Mouse (Mus musculus) CH12.LX (cell line): ENCODE results near the gene Bhlhe41. TPM values are rescaled to one million over a fixed set of nuclear protein-coding genes. Genes with fewer than 3 reads are reported as not detected.

Source experiments
- DNase-seq: peaks from one replicate; pipeline ENCODE4 v3.0.0-alpha.2; 2013; ENCODE audit errors: extremely low read depth
- H3K27ac ChIP-seq: 2 replicates; pipeline ENCODE4 v1.5.1; 2012; ENCODE audit warnings: low read depth, mild to moderate bottlenecking, control low read depth, moderate library complexity; ENCODE audit not compliant: insufficient read depth
- H3K27me3 ChIP-seq: replicated peaks from 2 replicates; pipeline ENCODE3; 2012; ENCODE audit warnings: inconsistent platforms
- H3K36me3 ChIP-seq, 2 experiments: replicated peaks in 1 of 2; 2 replicates each; pipeline versions ENCODE3 to v1.6.1; 2012; ENCODE audit warnings: inconsistent platforms in 1 of 2, low read length in 1 of 2, mild to moderate bottlenecking in 1 of 2, mixed read lengths in 1 of 2, moderate library complexity in 1 of 2; ENCODE audit not compliant: control insufficient read depth in 1 of 2, insufficient read depth in 1 of 2
- H3K4me1 ChIP-seq, 2 experiments: 2 replicates each; pipeline ENCODE4 v1.6.1; 2012; ENCODE audit warnings: inconsistent platforms in 1 of 2, moderate library complexity in 1 of 2; ENCODE audit not compliant: insufficient read depth in 2 of 2, control insufficient read depth in 1 of 2
- H3K4me2 ChIP-seq: 2 replicates; pipeline ENCODE4 v1.6.1; 2012; ENCODE audit warnings: low read depth, mild to moderate bottlenecking, control low read depth; ENCODE audit not compliant: poor library complexity, insufficient read depth, severe bottlenecking
- H3K4me3 ChIP-seq, 3 experiments: fragments of 150-350 bp in 1 of 3; sonication (generic) in 1 of 3; replicated peaks in 1 of 3; 2 replicates each; pipeline versions ENCODE3 to v1.5.1; 2011 to 2012; ENCODE audit warnings: low read depth in 2 of 3, low read length in 2 of 3, mild to moderate bottlenecking in 2 of 3, moderate library complexity in 2 of 3, control low read depth in 1 of 3, improper control_type of control experiment in 1 of 3, inconsistent platforms in 1 of 3, mixed read lengths in 1 of 3; ENCODE audit not compliant: poor library complexity in 1 of 3
- H3K79me2 ChIP-seq: replicated peaks from 2 replicates; pipeline ENCODE4 v1.6.1; 2012; ENCODE audit warnings: mild to moderate bottlenecking, moderate library complexity; ENCODE audit not compliant: control insufficient read depth, poor library complexity, insufficient read depth, severe bottlenecking; ENCODE audit errors: extremely low read depth
- H3K9ac ChIP-seq: 2 replicates; pipeline ENCODE4 v1.6.1; 2012; ENCODE audit warnings: low read depth, mild to moderate bottlenecking, control low read depth, moderate library complexity; ENCODE audit not compliant: insufficient read depth
- H3K9me3 ChIP-seq: replicated peaks from 2 replicates; pipeline ENCODE3; 2012; ENCODE audit warnings: low read length, inconsistent platforms, mixed read lengths
- CHD1 ChIP-seq: IDR thresholded peaks from 2 replicates; pipeline ENCODE4 v1.6.1; 2012; ENCODE audit warnings: low read depth, low read length, improper control_type of control experiment, inconsistent platforms
- CHD2 ChIP-seq: IDR thresholded peaks from 2 replicates; pipeline ENCODE4 v1.6.1; 2011; ENCODE audit warnings: low read length, improper control_type of control experiment
- CTCF ChIP-seq, 2 experiments: IDR thresholded peaks in 1 of 2; conservative IDR thresholded peaks in 1 of 2; 2 replicates each; pipeline ENCODE4 v1.5.1; 2011 to 2012; ENCODE audit warnings: low read depth in 2 of 2, low read length in 2 of 2, improper control_type of control experiment in 1 of 2, inconsistent platforms in 1 of 2, mild to moderate bottlenecking in 1 of 2, moderate library complexity in 1 of 2
- ELF1 ChIP-seq: IDR thresholded peaks from 2 replicates; pipeline ENCODE4 v1.6.1; 2014; ENCODE audit warnings: low read depth, mild to moderate bottlenecking, inconsistent platforms, low read length, improper control_type of control experiment
- ETS1 ChIP-seq: conservative IDR thresholded peaks from 2 replicates; pipeline ENCODE4 v1.6.1; 2012; ENCODE audit warnings: low read depth, mild to moderate bottlenecking, inconsistent platforms, low read length, improper control_type of control experiment, moderate library complexity
- HCFC1 ChIP-seq: IDR thresholded peaks from 2 replicates; pipeline ENCODE4 v1.6.1; 2012; ENCODE audit warnings: low read depth, mild to moderate bottlenecking, inconsistent platforms, low read length, improper control_type of control experiment
- IRF4 ChIP-seq: IDR thresholded peaks from 2 replicates; pipeline ENCODE4 v1.6.1; 2014; ENCODE audit warnings: low read depth, mild to moderate bottlenecking, inconsistent platforms, low read length, improper control_type of control experiment
- JUND ChIP-seq: conservative IDR thresholded peaks from 2 replicates; pipeline ENCODE4 v1.6.1; 2011; ENCODE audit warnings: low read depth, low read length, improper control_type of control experiment
- KAT2A ChIP-seq: IDR thresholded peaks from 2 replicates; pipeline ENCODE4 v1.6.1; 2012; ENCODE audit warnings: low read length, improper control_type of control experiment, inconsistent platforms; ENCODE audit not compliant: insufficient replicate concordance
- MAFK ChIP-seq: IDR thresholded peaks from 2 replicates; pipeline ENCODE4 v1.6.1; 2011; ENCODE audit warnings: low read length, improper control_type of control experiment; ENCODE audit not compliant: insufficient replicate concordance
- MAZ ChIP-seq: IDR thresholded peaks from 2 replicates; pipeline ENCODE4 v1.6.1; 2012; ENCODE audit warnings: low read depth, mild to moderate bottlenecking, inconsistent platforms, low read length, improper control_type of control experiment, moderate library complexity
- MEF2A ChIP-seq: IDR thresholded peaks from 2 replicates; pipeline ENCODE4 v1.6.1; 2014; ENCODE audit warnings: low read depth, mild to moderate bottlenecking, inconsistent platforms, low read length, improper control_type of control experiment, borderline replicate concordance
- MXI1 ChIP-seq: IDR thresholded peaks from 2 replicates; pipeline ENCODE4 v1.6.1; 2011; ENCODE audit warnings: mild to moderate bottlenecking, low read depth, low read length, improper control_type of control experiment
- MYC ChIP-seq: IDR thresholded peaks from 2 replicates; pipeline ENCODE4 v1.6.1; 2011; ENCODE audit warnings: low read depth, mild to moderate bottlenecking, improper control_type of control experiment, low read length
- NELFE ChIP-seq: IDR thresholded peaks from 2 replicates; pipeline ENCODE4 v1.6.1; 2011; ENCODE audit warnings: low read depth, low read length, improper control_type of control experiment
- NRF1 ChIP-seq: IDR thresholded peaks from 2 replicates; pipeline ENCODE4 v1.6.1; 2014; ENCODE audit warnings: low read depth, mild to moderate bottlenecking, inconsistent platforms, low read length, improper control_type of control experiment, moderate library complexity
- POLR2AphosphoS2 ChIP-seq: IDR thresholded peaks from 2 replicates; pipeline ENCODE4 v1.6.1; 2011; ENCODE audit warnings: low read depth, low read length, improper control_type of control experiment
- RAD21 ChIP-seq: IDR thresholded peaks from 2 replicates; pipeline ENCODE4 v1.6.1; 2011; ENCODE audit warnings: low read depth, mild to moderate bottlenecking, low read length, improper control_type of control experiment, moderate library complexity
- SIN3A ChIP-seq: IDR thresholded peaks from 2 replicates; pipeline ENCODE4 v1.6.1; 2012; ENCODE audit warnings: low read length, improper control_type of control experiment, inconsistent platforms
- SMC3 ChIP-seq: IDR thresholded peaks from 2 replicates; pipeline ENCODE4 v1.6.1; 2011; ENCODE audit warnings: low read depth, low read length, improper control_type of control experiment
- USF2 ChIP-seq: conservative IDR thresholded peaks from 2 replicates; pipeline ENCODE4 v1.6.1; 2011; ENCODE audit warnings: low read depth, low read length, improper control_type of control experiment
- dilution Hi-C: fragments of 300-500 bp; cut with MboI; formaldehyde crosslinking; loops from 2 replicates; pipeline ENCODE4 v1.14.3; 2020; ENCODE audit warnings: low sequenced_read_pairs; ENCODE audit not compliant: extremely low pct_unique_long_range_greater_than_20kb, extremely low pct_ligation_motif_present
- in situ Hi-C: fragments of 300-500 bp; cut with MboI; formaldehyde crosslinking; loops from 3 replicates; pipeline ENCODE4 v1.14.3; 2019; ENCODE audit warnings: low sequenced_read_pairs, low pct_ligation_motif_present, low pct_unique_long_range_greater_than_20kb, mixed read lengths
- polyA plus RNA-seq: library from polyadenylated mRNA; unstranded; fragments of >175 nt; gene quantifications from 2 replicates; pipeline ENCODE4 v1.2.1, GENCODE M21; 2012; ENCODE audit warnings: low read depth; ENCODE audit not compliant: insufficient read length
- total RNA-seq, 2 experiments: library from RNA; depleted of rRNA; stranded (reverse); fragments of 300-350 nt in 1 of 2; fragments of >200 nt in 1 of 2; gene quantifications; 2 replicates each; pipeline ENCODE4 v1.2.3; 2012 to 2014

The Bhlhe41 gene
- total and polyA plus RNA-seq, 3 experiments: 12.5 to 105 (median 12.6) TPM

DNA sequence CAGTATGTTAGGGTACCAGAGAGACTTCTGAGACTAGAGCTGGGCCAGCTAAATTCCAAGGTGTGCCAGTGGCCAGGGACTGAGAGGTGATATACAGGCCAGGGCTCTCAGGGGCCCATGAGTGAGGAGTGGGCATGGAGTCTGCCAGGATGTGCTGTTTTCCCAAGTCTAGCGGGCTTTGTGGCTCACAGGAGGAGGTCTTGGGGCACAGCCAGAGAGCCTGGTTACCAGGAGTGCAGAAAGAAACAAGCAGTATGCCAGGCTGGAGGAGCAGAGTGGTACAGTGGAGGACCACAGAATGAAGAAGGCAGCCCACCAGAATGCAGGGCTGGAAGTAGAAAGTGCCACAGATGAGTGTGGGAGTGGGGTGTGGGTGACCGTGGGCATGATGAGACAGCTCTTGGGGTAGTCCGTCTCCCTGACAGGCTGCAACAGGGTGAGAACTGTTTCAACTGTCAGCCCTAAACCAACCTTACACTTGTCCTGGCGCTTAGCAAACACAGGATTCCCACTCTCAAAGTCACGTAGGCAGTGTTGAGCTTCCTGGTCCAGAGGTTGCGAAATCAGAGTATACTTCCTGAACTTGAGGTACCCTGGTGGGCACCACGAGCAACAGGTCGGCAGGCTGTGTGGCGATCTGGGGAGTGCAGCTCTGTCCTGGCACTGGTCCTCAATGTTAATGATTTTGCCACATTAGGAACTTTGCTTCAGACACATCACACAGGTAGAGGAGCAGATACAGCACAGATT lies 11.8 kb upstream of the Bhlhe41 start:
- H3K27me3 ChIP-seq: no peaks in the 10 kb centered on the region
- H3K9me3 ChIP-seq: peaks cover 10% of the 10 kb centered on the region
- no peak for TF ChIP-seq CHD2
- TF ChIP-seq SMC3: no peak
- TF ChIP-seq ELF1: no peak
- no peak for TF ChIP-seq MAZ
- no peak for TF ChIP-seq MXI1
- no peak for TF ChIP-seq IRF4
- no peak for TF ChIP-seq NRF1
- no peak for TF ChIP-seq JUND
- TF ChIP-seq SIN3A: no peak
- no peak for TF ChIP-seq MYC
- TF ChIP-seq HCFC1: no peak
- no peak for TF ChIP-seq CHD1
- no peak for TF ChIP-seq POLR2AphosphoS2
- no peak for TF ChIP-seq MAFK
- no peak for TF ChIP-seq NELFE
- no peak for TF ChIP-seq USF2
- no peak for TF ChIP-seq MEF2A
- no peak for TF ChIP-seq RAD21
- TF ChIP-seq KAT2A: no peak

GRCm38 (mm10) chr6:145873354-145873753 lies 8.0 kb upstream of the Bhlhe41 start:
- DNase-seq: no peak
- Histone ChIP-seq H3K4me2 (no peak overlapping the region), H3K27ac (no peak overlapping the region), H3K9me3 (no peaks in the 10 kb centered on the region), H3K27me3 (no peaks in the 10 kb centered on the region), H3K79me2 (no peaks in the 10 kb centered on the region), H3K9ac (no peak overlapping the region), H3K36me3 (no peaks in the 10 kb centered on the region), H3K4me1 (peaks cover 22 to 66% of the 10 kb centered on the region in 2 experiments), H3K4me3 (no peak overlapping the region)
- dilution Hi-C loops (no loop called here), in situ Hi-C loops (no loop called here)
- TF ChIP-seq KAT2A: no peak
- TF ChIP-seq NELFE: no peak
- no peak for TF ChIP-seq CTCF (conservative IDR thresholded peaks at IDR 0.05 in 1 of 2, IDR thresholded peaks at IDR 0.05 in 1 of 2; ENCODE audit: low read depth in 2 of 2, low read length in 2 of 2)
- no peak for TF ChIP-seq ETS1

More for the DNA sequence above, 11.8 kb upstream of the Bhlhe41 start:
- Histone ChIP-seq H3K27ac (no peak overlapping the region), H3K9ac (no peak overlapping the region), H3K79me2 (no peaks in the 10 kb centered on the region), H3K4me3 (no peak overlapping the region), H3K36me3 (peaks cover 0 to 2% of the 10 kb centered on the region in 2 experiments), H3K4me1 (peaks cover 27 to 70% of the 10 kb centered on the region in 2 experiments), H3K4me2 (no peak overlapping the region)
- in situ Hi-C loops: no loop called here
- DNase-seq: no peak
- dilution Hi-C loops: no loop called here
